Mouse (Mus musculus) midbrain, embryonic 11.5 days (tissue): ENCODE measurements around the gene Tgfb3. TPM values are rescaled to one million over a fixed set of nuclear protein-coding genes. Genes with fewer than 3 reads are reported as not detected.

Experiments used
- ATAC-seq: fragments of 200-750 bp; cut with Nextera tagmentation; 2 replicates; pipeline ENCODE4 v1.8.0; 2017; ENCODE audit warnings: moderate TSS enrichment, moderate library complexity; ENCODE audit not compliant: low FRiP score
- DNase-seq: peaks from one replicate; pipeline ENCODE4 v3.0.0; 2015; ENCODE audit warnings: low spot score; ENCODE audit errors: missing footprints
- H3K27ac ChIP-seq: fragments of 300-500 bp; sonication (generic); 2 replicates; pipeline ENCODE4 v1.5.1; 2014; ENCODE audit warnings: low read depth, low read length
- H3K27me3 ChIP-seq: fragments of 300-500 bp; sonication (generic); 2 replicates; pipeline ENCODE4 v1.6.1; 2014; ENCODE audit warnings: mild to moderate bottlenecking, low read length, moderate library complexity, mixed read lengths; ENCODE audit not compliant: control insufficient read depth, insufficient read depth
- H3K36me3 ChIP-seq: fragments of 300-500 bp; sonication (generic); 2 replicates; pipeline ENCODE4 v1.6.1; 2014; ENCODE audit warnings: mild to moderate bottlenecking, low read length, moderate library complexity, mixed read lengths; ENCODE audit not compliant: control insufficient read depth, insufficient read depth
- H3K4me1 ChIP-seq: fragments of 300-500 bp; sonication (generic); 2 replicates; pipeline ENCODE4 v1.6.1; 2014; ENCODE audit warnings: low read length; ENCODE audit not compliant: control insufficient read depth, insufficient read depth
- H3K4me2 ChIP-seq: fragments of 300-500 bp; sonication (generic); 2 replicates; pipeline ENCODE4 v1.6.1; 2014; ENCODE audit warnings: mild to moderate bottlenecking, moderate library complexity
- H3K4me3 ChIP-seq: fragments of 300-500 bp; sonication (generic); 2 replicates; pipeline ENCODE4 v1.5.1; 2014; ENCODE audit warnings: low read depth, low read length
- H3K9ac ChIP-seq: fragments of 300-500 bp; sonication (generic); 2 replicates; pipeline ENCODE4 v1.6.1; 2014; ENCODE audit warnings: low read length
- H3K9me3 ChIP-seq: fragments of 300-500 bp; sonication (generic); 2 replicates; pipeline ENCODE4 v1.6.1; 2016; ENCODE audit warnings: low read length; ENCODE audit not compliant: control insufficient read depth
- WGBS: fragments of 180-500 bp; shearing (Covaris S2); extraction: QIAGEN DNeasy Blood & Tissue Kit; methylation state at CpG from one replicate; pipeline ENCODE4 v1.1.7; 2014; 5-methylcytosine and 5-hydroxymethylcytosine counted together
- polyA plus RNA-seq: library from polyadenylated mRNA; unstranded; fragments of >200 nt; fragmentation: Nextera tagmentation; extraction: Ambion mirVana; gene quantifications from 2 replicates; pipeline ENCODE4 v1.2.1, GENCODE M21; 2014

The Tgfb3 gene
- polyA plus RNA-seq, 1 experiment from 2014 or later, result 3.5 TPM

DNA sequence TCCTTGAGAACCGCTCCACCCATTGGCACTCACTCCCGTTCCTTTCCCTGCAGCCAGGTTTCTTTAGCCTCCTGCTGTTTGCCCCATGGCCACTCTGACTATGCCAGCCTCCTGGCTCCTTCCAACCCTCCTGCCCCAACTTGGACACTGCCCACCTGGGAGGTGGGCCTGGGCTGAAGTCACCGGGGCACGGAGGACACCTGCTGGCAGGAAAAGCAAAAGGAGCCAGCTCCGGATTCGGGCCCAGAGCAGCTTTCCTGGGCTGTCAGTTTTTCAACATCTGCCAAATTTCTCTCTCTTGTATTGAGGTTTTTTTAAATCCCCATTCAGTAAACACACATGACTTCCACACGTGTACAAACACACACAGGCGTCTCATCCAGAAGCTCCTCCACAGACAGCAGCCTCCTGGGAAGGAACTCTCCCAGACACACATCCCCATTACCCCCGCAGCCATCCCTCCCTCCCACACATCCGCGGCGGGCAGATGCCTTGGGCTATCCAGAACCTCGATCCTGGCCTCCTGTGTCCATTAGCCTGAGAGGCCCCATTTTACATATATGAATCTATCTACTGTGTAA is 2.4 kb downstream of the Tgfb3 start:
- Histone ChIP-seq H3K9me3 (no peaks in the 10 kb centered on the region), H3K9ac (no peak overlapping the region), H3K4me3 (no peak overlapping the region)

GRCm38 (mm10) chr12:86075358-86075757 is 3.5 kb downstream of the Tgfb3 start:
- no peak overlapping the region for H3K4me2 ChIP-seq
- no peak for DNase-seq
- no peaks in the 10 kb centered on the region for H3K9me3 ChIP-seq
- no peak for ATAC-seq
- H3K36me3 ChIP-seq, result no peaks in the 10 kb centered on the region
- H3K27ac ChIP-seq, result no peak overlapping the region
- no peak overlapping the region for H3K4me3 ChIP-seq
- H3K9ac ChIP-seq, result no peak overlapping the region
- H3K27me3 ChIP-seq, result peaks cover 2% of the 10 kb centered on the region; the same call in 1 of the 2 replicates
- H3K4me1 ChIP-seq, result peaks cover 12% of the 10 kb centered on the region
- 92% methylated on average over 7 of the region's 7 CpGs for WGBS

More for the DNA sequence above, 2.4 kb downstream of the Tgfb3 start:
- 11% methylated on average over 13 of the region's 13 CpGs for WGBS
- DNase-seq, result peak; percentile 86
- Histone ChIP-seq H3K27me3 (peaks cover 2% of the 10 kb centered on the region; the same call in 1 of the 2 replicates), H3K27ac (no peak overlapping the region), H3K4me1 (peaks cover 12% of the 10 kb centered on the region), H3K36me3 (no peaks in the 10 kb centered on the region), H3K4me2 (peak overlapping the region; percentile 14; the same call in 1 of the 2 replicates)
- no peak for ATAC-seq

GRCm38 (mm10) chr12:86074681-86075080 is 4.2 kb downstream of the Tgfb3 start:
- peaks cover 12% of the 10 kb centered on the region for H3K4me1 ChIP-seq
- DNase-seq (no peak), ATAC-seq (no peak)
- H3K27me3 ChIP-seq, result peaks cover 2% of the 10 kb centered on the region; the same call in 1 of the 2 replicates
- H3K4me2 ChIP-seq, result no peak overlapping the region
- WGBS, result 79% methylated on average over 12 of the region's 12 CpGs
- no peak overlapping the region for H3K27ac ChIP-seq
- H3K36me3 ChIP-seq, result no peaks in the 10 kb centered on the region
- H3K4me3 ChIP-seq, result no peak overlapping the region
- no peaks in the 10 kb centered on the region for H3K9me3 ChIP-seq
- H3K9ac ChIP-seq, result no peak overlapping the region

- 87% methylated on average over 6 of the region's 6 CpGs for WGBS
- DNase-seq, result no peak
- H3K4me1 ChIP-seq, result no peaks in the 10 kb centered on the region; the same call in 1 of the 2 replicates
- H3K4me2 ChIP-seq, result no peak overlapping the region
- H3K27ac ChIP-seq, result no peak overlapping the region
- no peaks in the 10 kb centered on the region for H3K27me3 ChIP-seq
- no peak for ATAC-seq
- no peaks in the 10 kb centered on the region for H3K9me3 ChIP-seq
- H3K4me3 ChIP-seq, result no peak overlapping the region
- no peak overlapping the region for H3K9ac ChIP-seq
- no peaks in the 10 kb centered on the region for H3K36me3 ChIP-seq
Observed at GRCm38 (mm10) chr12:86071432-86071831, 7.4 kb downstream of the Tgfb3 start.

- no peak overlapping the region for H3K27ac ChIP-seq
- H3K36me3 ChIP-seq, result no peaks in the 10 kb centered on the region
- H3K9ac ChIP-seq, result no peak overlapping the region
- no peak for DNase-seq
- no peak overlapping the region for H3K4me3 ChIP-seq
- H3K4me2 ChIP-seq, result no peak overlapping the region
- no peak for ATAC-seq
- no peaks in the 10 kb centered on the region for H3K4me1 ChIP-seq
- H3K27me3 ChIP-seq, result no peaks in the 10 kb centered on the region
- H3K9me3 ChIP-seq, result no peaks in the 10 kb centered on the region
Observed at GRCm38 (mm10) chr12:86064796-86065195, 14.0 kb downstream of the Tgfb3 start.

DNA sequence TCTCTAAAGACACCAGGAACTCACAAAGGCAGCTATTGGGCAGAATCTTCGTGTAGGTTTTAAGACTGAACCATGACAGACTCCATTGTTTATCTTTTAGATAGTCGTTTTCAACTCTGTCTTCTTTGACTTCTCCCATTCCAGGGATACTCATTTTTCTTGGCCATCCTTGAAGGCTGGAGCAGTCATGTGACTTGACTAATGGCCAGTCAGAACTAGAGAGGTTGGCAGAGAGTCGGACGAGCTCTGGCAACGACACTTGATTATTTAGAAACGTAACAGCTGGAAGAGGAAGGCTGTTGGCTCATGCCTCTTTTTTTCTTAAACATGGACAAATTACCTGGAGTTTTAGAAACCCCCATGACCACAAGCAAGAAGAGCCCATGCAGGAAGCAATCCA is 19.5 kb downstream of the Tgfb3 start:
- Histone ChIP-seq H3K4me1 (no peaks in the 10 kb centered on the region), H3K9ac (no peak overlapping the region), H3K4me3 (no peak overlapping the region), H3K36me3 (no peaks in the 10 kb centered on the region), H3K27me3 (no peaks in the 10 kb centered on the region), H3K4me2 (no peak overlapping the region), H3K27ac (no peak overlapping the region), H3K9me3 (no peaks in the 10 kb centered on the region)
- ATAC-seq (no peak), DNase-seq (peak; percentile 33)
- 89% methylated on average over 6 of the region's 6 CpGs for whole genome bisulfite sequencing

GRCm38 (mm10) chr12:86057516-86057915 is 21.3 kb downstream of the Tgfb3 start:
- Histone ChIP-seq H3K9me3 (no peaks in the 10 kb centered on the region), H3K4me2 (no peak overlapping the region), H3K27ac (no peak overlapping the region), H3K36me3 (no peaks in the 10 kb centered on the region), H3K27me3 (no peaks in the 10 kb centered on the region), H3K9ac (no peak overlapping the region), H3K4me1 (no peaks in the 10 kb centered on the region), H3K4me3 (no peak overlapping the region)
- WGBS, result 83% methylated on average over 8 of the region's 8 CpGs
- peak; percentile 71 for DNase-seq
- no peak for ATAC-seq

GRCm38 (mm10) chr12:86056976-86057375 is 21.9 kb downstream of the Tgfb3 start:
- DNase-seq (no peak), ATAC-seq (no peak)
- Histone ChIP-seq H3K9me3 (no peaks in the 10 kb centered on the region), H3K36me3 (no peaks in the 10 kb centered on the region), H3K27me3 (no peaks in the 10 kb centered on the region), H3K4me2 (no peak overlapping the region), H3K27ac (no peak overlapping the region), H3K9ac (no peak overlapping the region), H3K4me1 (no peaks in the 10 kb centered on the region), H3K4me3 (no peak overlapping the region)
- WGBS, result 91% methylated on average over 8 of the region's 8 CpGs

- no peak overlapping the region for H3K9ac ChIP-seq
- ATAC-seq (no peak), DNase-seq (no peak)
- no peak overlapping the region for H3K27ac ChIP-seq
- H3K27me3 ChIP-seq, result no peaks in the 10 kb centered on the region
- H3K4me2 ChIP-seq, result no peak overlapping the region
- 93% methylated on average over 2 of the region's 2 CpGs for WGBS
- no peaks in the 10 kb centered on the region for H3K9me3 ChIP-seq
- no peaks in the 10 kb centered on the region for H3K36me3 ChIP-seq
- no peak overlapping the region for H3K4me3 ChIP-seq
- H3K4me1 ChIP-seq, result no peaks in the 10 kb centered on the region
Observed at GRCm38 (mm10) chr12:86055306-86055705, 23.5 kb downstream of the Tgfb3 start.
